Mouse (Mus musculus): ENCODE results near the gene Tnip3. TPM values are rescaled to one million over a fixed set of nuclear protein-coding genes. Genes with fewer than 3 reads are reported as not detected.

The Tnip3 gene
- polyA plus RNA-seq, 1 experiment from 2014 or later = 0.08 TPM

DNA sequence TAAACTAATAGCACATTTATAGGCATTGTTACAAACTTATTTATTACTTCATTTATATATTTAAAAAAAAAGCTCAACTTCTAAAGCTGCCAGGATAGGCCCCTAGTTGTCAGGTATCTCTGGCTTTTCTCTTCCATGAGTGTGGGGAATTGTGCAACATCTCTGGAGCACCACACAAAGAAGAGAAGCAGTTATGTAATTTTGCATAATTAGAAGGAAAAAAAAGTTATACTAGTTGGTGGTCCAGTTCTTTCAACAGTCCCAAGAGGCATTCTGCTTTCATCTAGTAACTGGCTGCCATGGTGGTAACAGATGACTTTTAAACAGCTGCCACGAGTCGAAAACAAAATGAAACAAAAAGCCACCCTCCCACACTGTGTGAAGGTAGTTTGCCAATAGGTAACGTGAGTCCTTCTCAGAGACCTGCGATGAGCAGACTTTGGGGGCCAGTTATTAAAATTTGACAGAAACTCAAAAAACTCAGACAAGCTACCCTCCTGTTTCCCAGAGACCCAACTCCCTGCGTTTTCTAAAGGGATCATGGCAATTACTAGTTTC is 12.3 kb downstream of the Tnip3 start:
- no peak overlapping the region for H3K9ac ChIP-seq (replicated peaks; ENCODE audit: low read depth, low read length)
- no peak overlapping the region for H3K27ac ChIP-seq (ENCODE audit: low read depth, low read length)
- ATAC-seq (ENCODE audit: low read depth) = no peak
- H3K36me3 ChIP-seq (ENCODE audit: control insufficient read depth, insufficient read depth, low read length) = no peaks in the 10 kb centered on the region
- H3K4me2 ChIP-seq (ENCODE audit: low read depth, low read length) = no peak overlapping the region
- H3K9me3 ChIP-seq (ENCODE audit: control insufficient read depth, low read length) = no peaks in the 10 kb centered on the region
- WGBS = 76% methylated on average over 5 of the region's 5 CpGs
- H3K4me1 ChIP-seq (ENCODE audit: control insufficient read depth, insufficient read depth, low read length) = no peaks in the 10 kb centered on the region
- no peak overlapping the region for H3K4me3 ChIP-seq (ENCODE audit: low read depth, low read length)
- H3K27me3 ChIP-seq (ENCODE audit: control insufficient read depth, insufficient read depth, low read length) = no peaks in the 10 kb centered on the region

DNA sequence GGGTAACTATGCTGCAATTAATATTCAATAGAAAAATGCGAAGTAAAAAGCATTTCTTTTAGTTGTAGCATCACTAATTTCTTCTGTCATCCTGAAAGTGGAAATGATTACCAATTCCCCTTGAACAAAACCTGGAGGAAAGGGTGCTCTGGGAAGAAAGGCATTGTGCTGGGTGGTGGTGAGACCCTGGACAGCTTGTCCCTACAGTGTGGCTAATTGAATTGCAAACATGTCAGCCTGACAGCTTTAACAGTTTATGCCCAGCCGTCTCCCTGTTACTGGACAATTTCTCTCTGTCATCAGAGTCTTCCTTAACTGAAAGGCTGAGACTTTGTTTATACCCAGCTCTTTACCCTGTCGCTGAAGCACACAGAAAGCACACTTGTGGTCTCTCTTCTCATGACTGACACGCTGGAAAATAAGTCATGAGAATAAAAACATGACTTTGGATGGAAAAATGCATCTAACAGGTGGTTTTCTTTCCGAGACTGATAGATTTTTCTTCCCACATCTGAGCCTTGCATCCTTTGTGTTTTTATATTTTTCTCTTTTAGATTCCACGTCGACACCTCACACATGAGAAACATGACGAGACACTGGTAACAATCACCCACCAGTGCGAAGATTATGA is 13.0 kb downstream of the Tnip3 start:
- Histone ChIP-seq H3K27ac (ENCODE audit: low read depth, low read length) (no peak overlapping the region), H3K9me3 (ENCODE audit: control insufficient read depth, low read length) (no peaks in the 10 kb centered on the region), H3K4me1 (ENCODE audit: control insufficient read depth, insufficient read depth, low read length) (no peaks in the 10 kb centered on the region), H3K27me3 (ENCODE audit: control insufficient read depth, insufficient read depth, low read length) (no peaks in the 10 kb centered on the region), H3K4me2 (ENCODE audit: low read depth, low read length) (no peak overlapping the region), H3K36me3 (ENCODE audit: control insufficient read depth, insufficient read depth, low read length) (no peaks in the 10 kb centered on the region), H3K4me3 (ENCODE audit: low read depth, low read length) (no peak overlapping the region), H3K9ac (replicated peaks; ENCODE audit: low read depth, low read length) (no peak overlapping the region)
- WGBS = 77% methylated on average over 9 of the region's 9 CpGs
- ATAC-seq (ENCODE audit: low read depth) = no peak

DNA sequence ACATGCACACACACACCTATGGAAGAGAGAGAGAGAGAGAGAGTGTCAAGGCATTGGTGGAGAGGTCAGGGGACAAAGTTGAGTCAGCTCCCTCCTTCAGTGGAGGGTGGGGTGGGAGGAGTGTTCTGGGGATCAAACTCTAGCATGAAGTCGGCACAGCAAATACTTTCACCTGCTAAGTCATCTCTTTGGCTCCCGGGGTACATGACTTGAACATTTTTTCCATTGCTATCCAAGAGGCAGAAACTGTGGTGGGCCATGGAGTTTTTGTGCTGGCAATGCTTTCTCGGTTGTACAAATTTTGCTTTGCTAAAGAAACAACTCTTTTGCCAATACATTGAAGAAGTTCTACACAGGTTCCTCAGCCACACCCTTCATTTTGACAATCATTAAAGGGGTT is 13.8 kb downstream of the Tnip3 start:
- 92% methylated on average over 3 of the region's 3 CpGs for WGBS
- no peak overlapping the region for H3K4me3 ChIP-seq (ENCODE audit: low read depth, low read length)
- H3K27me3 ChIP-seq (ENCODE audit: control insufficient read depth, insufficient read depth, low read length) = no peaks in the 10 kb centered on the region
- no peaks in the 10 kb centered on the region for H3K4me1 ChIP-seq (ENCODE audit: control insufficient read depth, insufficient read depth, low read length)
- no peaks in the 10 kb centered on the region for H3K36me3 ChIP-seq (ENCODE audit: control insufficient read depth, insufficient read depth, low read length)
- no peak overlapping the region for H3K9ac ChIP-seq (replicated peaks; ENCODE audit: low read depth, low read length)
- no peaks in the 10 kb centered on the region for H3K9me3 ChIP-seq (ENCODE audit: control insufficient read depth, low read length)
- no peak for ATAC-seq (ENCODE audit: low read depth)
- no peak overlapping the region for H3K4me2 ChIP-seq (ENCODE audit: low read depth, low read length)
- no peak overlapping the region for H3K27ac ChIP-seq (ENCODE audit: low read depth, low read length)

DNA sequence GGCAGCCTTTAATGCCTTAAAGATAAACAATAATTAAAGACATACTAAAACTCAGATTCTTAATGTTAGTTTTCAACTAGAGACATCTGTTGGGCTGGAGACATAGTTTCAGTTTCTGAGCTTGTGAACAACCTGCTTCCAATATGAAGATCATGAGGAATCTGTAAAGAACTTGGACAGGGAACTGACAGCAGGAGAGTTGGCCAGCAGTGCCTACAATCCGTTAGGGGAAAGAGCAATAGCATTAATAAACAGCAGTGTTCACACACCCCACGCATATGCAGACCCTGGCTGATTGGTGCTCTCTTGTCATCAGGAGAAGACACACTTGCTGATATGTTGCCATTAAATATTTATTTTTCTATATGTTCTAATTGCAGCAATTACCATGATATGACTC is 15.0 kb downstream of the Tnip3 start:
- no peaks in the 10 kb centered on the region for H3K9me3 ChIP-seq (ENCODE audit: control insufficient read depth, low read length)
- no peaks in the 10 kb centered on the region for H3K36me3 ChIP-seq (ENCODE audit: control insufficient read depth, insufficient read depth, low read length)
- H3K27me3 ChIP-seq (ENCODE audit: control insufficient read depth, insufficient read depth, low read length) = no peaks in the 10 kb centered on the region
- H3K4me3 ChIP-seq (ENCODE audit: low read depth, low read length) = no peak overlapping the region
- H3K4me1 ChIP-seq (ENCODE audit: control insufficient read depth, insufficient read depth, low read length) = no peaks in the 10 kb centered on the region
- WGBS = 68% methylated on average over 2 of the region's 2 CpGs
- ATAC-seq (ENCODE audit: low read depth) = no peak
- no peak overlapping the region for H3K4me2 ChIP-seq (ENCODE audit: low read depth, low read length)
- no peak overlapping the region for H3K9ac ChIP-seq (replicated peaks; ENCODE audit: low read depth, low read length)
- H3K27ac ChIP-seq (ENCODE audit: low read depth, low read length) = no peak overlapping the region

DNA sequence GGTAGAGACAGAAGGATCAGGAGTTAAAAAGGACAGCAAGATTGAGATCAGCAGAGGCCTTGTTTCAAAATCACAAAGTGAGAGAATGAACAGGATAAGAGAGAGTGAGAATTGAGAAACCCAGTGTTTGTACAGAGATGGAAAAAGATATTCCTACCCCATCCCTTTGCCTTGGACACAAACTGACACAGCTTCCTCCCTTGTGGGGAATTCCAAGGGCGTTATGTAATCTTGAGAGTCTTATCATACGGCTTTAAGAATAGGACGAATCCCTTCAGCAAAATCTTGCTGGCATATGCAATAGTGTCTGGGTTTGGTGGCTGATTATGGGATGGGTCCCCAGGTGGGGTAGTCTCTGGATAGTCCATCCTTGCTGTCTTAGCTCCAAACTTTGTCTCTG is 16.0 kb downstream of the Tnip3 start:
- Histone ChIP-seq H3K4me1 (ENCODE audit: control insufficient read depth, insufficient read depth, low read length) (no peaks in the 10 kb centered on the region), H3K4me3 (ENCODE audit: low read depth, low read length) (no peak overlapping the region), H3K27me3 (ENCODE audit: control insufficient read depth, insufficient read depth, low read length) (no peaks in the 10 kb centered on the region), H3K27ac (ENCODE audit: low read depth, low read length) (no peak overlapping the region), H3K36me3 (ENCODE audit: control insufficient read depth, insufficient read depth, low read length) (no peaks in the 10 kb centered on the region), H3K9me3 (ENCODE audit: control insufficient read depth, low read length) (no peaks in the 10 kb centered on the region), H3K9ac (replicated peaks; ENCODE audit: low read depth, low read length) (no peak overlapping the region), H3K4me2 (ENCODE audit: low read depth, low read length) (no peak overlapping the region)
- 81% methylated on average over 3 of the region's 3 CpGs for WGBS
- no peak for ATAC-seq (ENCODE audit: low read depth)

- no peaks in the 10 kb centered on the region for H3K4me1 ChIP-seq (ENCODE audit: control insufficient read depth, insufficient read depth, low read length)
- no peak overlapping the region for H3K4me2 ChIP-seq (ENCODE audit: low read depth, low read length)
- no peak overlapping the region for H3K27ac ChIP-seq (ENCODE audit: low read depth, low read length)
- H3K9ac ChIP-seq (replicated peaks; ENCODE audit: low read depth, low read length) = no peak overlapping the region
- no peaks in the 10 kb centered on the region for H3K36me3 ChIP-seq (ENCODE audit: control insufficient read depth, insufficient read depth, low read length)
- no peaks in the 10 kb centered on the region for H3K27me3 ChIP-seq (ENCODE audit: control insufficient read depth, insufficient read depth, low read length)
- H3K4me3 ChIP-seq (ENCODE audit: low read depth, low read length) = no peak overlapping the region
- no peak for ATAC-seq (ENCODE audit: low read depth)
- 51% methylated on average over 3 of the region's 3 CpGs for WGBS
- no peaks in the 10 kb centered on the region for H3K9me3 ChIP-seq (ENCODE audit: control insufficient read depth, low read length)
These were observed 17.3 kb downstream of the Tnip3 start for GRCm38 (mm10) chr6:65542391-65542790.

DNA sequence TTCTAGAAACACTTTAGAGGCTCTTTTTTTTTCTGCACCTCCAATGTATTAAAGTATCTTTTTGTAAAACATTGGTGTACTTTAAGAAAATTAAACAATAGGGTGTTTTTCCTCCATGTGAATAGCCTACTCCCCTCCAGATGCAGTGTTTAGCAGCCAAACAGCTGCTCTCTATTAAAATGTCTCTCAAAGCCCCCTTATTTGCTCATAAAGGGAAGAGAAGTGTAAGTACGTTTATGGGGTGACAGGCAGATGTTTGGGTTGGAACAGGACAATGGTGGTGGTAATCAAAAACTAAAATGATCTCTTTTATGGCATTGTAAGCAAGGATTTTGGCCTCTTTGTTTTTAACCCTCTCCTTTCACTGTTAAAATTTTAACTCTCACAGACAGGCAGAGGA is 17.8 kb downstream of the Tnip3 start:
- H3K27me3 ChIP-seq (ENCODE audit: control insufficient read depth, insufficient read depth, low read length) = no peaks in the 10 kb centered on the region
- no peak overlapping the region for H3K4me3 ChIP-seq (ENCODE audit: low read depth, low read length)
- H3K9me3 ChIP-seq (ENCODE audit: control insufficient read depth, low read length) = no peaks in the 10 kb centered on the region
- no peak overlapping the region for H3K4me2 ChIP-seq (ENCODE audit: low read depth, low read length)
- WGBS = 18% methylated on average over 1 of the region's 1 CpGs
- no peaks in the 10 kb centered on the region for H3K36me3 ChIP-seq (ENCODE audit: control insufficient read depth, insufficient read depth, low read length)
- peak; percentile 46; the same call in 1 of the 2 replicates for ATAC-seq (ENCODE audit: low read depth)
- no peak overlapping the region for H3K27ac ChIP-seq (ENCODE audit: low read depth, low read length)
- no peaks in the 10 kb centered on the region for H3K4me1 ChIP-seq (ENCODE audit: control insufficient read depth, insufficient read depth, low read length)
- no peak overlapping the region for H3K9ac ChIP-seq (replicated peaks; ENCODE audit: low read depth, low read length)

DNA sequence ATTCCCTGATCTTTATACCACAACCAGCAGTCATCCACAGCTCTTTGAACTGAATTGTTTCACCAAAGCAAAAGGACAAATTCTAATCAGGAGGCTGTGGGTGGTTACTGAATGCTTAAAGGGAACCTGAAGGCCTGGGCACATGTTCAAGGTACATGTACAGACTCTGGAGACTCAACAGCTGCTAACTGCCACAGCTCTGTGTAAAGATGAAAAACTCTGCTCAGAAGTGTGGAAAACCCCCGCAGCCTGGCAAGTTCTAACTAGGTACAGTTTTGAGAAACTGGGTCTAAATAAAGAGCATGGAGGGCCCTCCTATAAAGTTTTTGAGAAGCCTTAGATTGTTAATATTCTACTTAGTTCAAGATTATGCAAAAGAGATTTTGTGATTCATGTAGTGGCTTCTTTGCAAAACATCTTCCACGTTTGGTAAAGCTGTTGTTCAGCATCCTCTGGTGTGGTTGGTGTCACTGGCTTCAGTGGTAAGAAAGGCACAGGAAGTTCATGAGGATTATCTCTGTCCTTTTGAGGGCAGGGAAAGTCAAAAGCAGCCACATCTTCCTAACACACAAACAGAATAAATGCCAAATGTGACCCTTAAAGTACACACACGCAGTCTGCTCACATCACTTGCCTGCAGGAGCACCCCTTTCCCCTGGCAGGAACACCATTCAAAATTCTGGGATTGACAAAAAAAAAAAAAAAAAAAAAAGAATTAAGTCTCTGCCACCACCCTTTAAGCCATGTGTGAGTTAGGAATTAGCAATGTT is 39.0 kb downstream of the Tnip3 start:
- Histone ChIP-seq H3K9ac (replicated peaks; ENCODE audit: low read depth, low read length) (no peak overlapping the region), H3K36me3 (ENCODE audit: control insufficient read depth, insufficient read depth, low read length) (no peaks in the 10 kb centered on the region), H3K4me2 (ENCODE audit: low read depth, low read length) (no peak overlapping the region), H3K27me3 (ENCODE audit: control insufficient read depth, insufficient read depth, low read length) (no peaks in the 10 kb centered on the region), H3K4me1 (ENCODE audit: control insufficient read depth, insufficient read depth, low read length) (no peaks in the 10 kb centered on the region), H3K4me3 (ENCODE audit: low read depth, low read length) (no peak overlapping the region), H3K27ac (ENCODE audit: low read depth, low read length) (no peak overlapping the region), H3K9me3 (ENCODE audit: control insufficient read depth, low read length) (no peaks in the 10 kb centered on the region)
- WGBS = 81% methylated on average over 3 of the region's 3 CpGs
- ATAC-seq (ENCODE audit: low read depth) = no peak

DNA sequence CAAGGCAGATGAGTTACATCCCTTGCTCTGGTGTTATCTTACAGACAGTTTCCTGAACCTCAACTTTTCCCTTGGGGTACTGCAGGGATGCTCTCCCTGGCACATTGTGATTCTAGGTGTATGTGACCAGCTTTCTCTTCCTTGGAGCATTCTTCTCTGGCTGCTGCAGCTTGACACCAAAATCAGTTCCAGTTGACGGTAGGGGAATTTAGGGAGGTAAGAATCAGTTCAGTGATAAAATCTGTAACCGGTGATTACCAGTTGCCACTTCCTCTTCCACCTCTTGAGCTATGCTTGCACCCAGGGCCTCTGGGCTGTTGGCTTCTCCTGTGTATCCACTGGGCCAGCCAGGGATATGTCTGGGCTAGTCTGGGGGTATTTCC is 39.5 kb downstream of the Tnip3 start:
- H3K27ac ChIP-seq (ENCODE audit: low read depth, low read length) = no peak overlapping the region
- no peaks in the 10 kb centered on the region for H3K27me3 ChIP-seq (ENCODE audit: control insufficient read depth, insufficient read depth, low read length)
- no peak overlapping the region for H3K4me3 ChIP-seq (ENCODE audit: low read depth, low read length)
- WGBS = 78% methylated on average over 2 of the region's 2 CpGs
- H3K9me3 ChIP-seq (ENCODE audit: control insufficient read depth, low read length) = no peaks in the 10 kb centered on the region
- H3K36me3 ChIP-seq (ENCODE audit: control insufficient read depth, insufficient read depth, low read length) = no peaks in the 10 kb centered on the region
- H3K4me1 ChIP-seq (ENCODE audit: control insufficient read depth, insufficient read depth, low read length) = no peaks in the 10 kb centered on the region
- no peak for ATAC-seq (ENCODE audit: low read depth)
- no peak overlapping the region for H3K9ac ChIP-seq (replicated peaks; ENCODE audit: low read depth, low read length)
- no peak overlapping the region for H3K4me2 ChIP-seq (ENCODE audit: low read depth, low read length)

Data from neural tube, embryonic 14.5 days (tissue).